Mouse (Mus musculus): Measurements from ENCODE around the gene Rtl6.

Gene Rtl6

DNA sequence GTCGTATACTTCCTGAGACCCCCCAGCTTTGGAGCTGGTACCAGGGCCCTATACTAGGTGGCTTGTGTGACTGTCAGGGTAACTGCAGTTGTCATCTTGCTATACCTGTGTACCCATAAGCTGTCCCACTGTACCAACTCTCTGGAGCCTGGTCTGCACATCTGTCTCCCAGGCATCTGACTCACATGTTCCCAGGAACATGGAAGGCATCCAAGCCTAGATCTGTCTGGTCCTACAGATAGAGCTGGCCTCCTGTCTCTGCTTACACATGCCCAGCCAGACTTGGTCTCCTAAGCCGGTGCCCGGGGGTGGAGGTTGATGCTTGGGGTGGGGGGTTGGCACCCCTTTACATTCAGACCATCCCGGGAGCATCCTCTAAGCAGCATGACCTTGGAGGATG lies 36.1 kb downstream of the Rtl6 start:
- H3K27me3 ChIP-seq (ENCODE audit: control insufficient read depth, insufficient read depth, low read length, poor library complexity, severe bottlenecking), result no peaks in the 10 kb centered on the region
- H3K36me3 ChIP-seq (ENCODE audit: control insufficient read depth, insufficient read depth, low read length, poor library complexity, severe bottlenecking), result no peaks in the 10 kb centered on the region
- DNase-seq (ENCODE audit: low read depth, low spot score), result no peak

DNA sequence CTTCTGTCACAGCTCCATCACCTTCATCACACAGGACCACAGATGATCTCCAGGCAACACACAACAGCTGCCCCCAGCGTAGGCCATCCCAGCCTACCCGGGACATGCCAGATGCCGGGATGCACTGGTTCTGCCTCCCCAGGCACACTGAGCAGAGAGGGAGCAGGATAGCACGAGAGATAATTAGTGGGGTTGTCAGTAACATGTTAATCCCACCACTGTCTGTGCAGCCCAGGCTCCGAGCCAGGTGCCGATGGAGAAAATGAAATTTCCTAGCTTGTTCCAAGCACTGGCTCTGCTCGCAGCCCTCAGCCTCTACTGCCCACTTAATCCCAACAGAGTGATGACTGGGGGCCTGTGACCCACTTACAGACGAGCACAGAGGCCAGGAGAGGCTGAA lies 39.1 kb downstream of the Rtl6 start:
- H3K36me3 ChIP-seq (ENCODE audit: control insufficient read depth, insufficient read depth, low read length, poor library complexity, severe bottlenecking), result no peaks in the 10 kb centered on the region
- no peak for DNase-seq (ENCODE audit: low read depth, low spot score)
- no peaks in the 10 kb centered on the region for H3K27me3 ChIP-seq (ENCODE audit: control insufficient read depth, insufficient read depth, low read length, poor library complexity, severe bottlenecking)

DNA sequence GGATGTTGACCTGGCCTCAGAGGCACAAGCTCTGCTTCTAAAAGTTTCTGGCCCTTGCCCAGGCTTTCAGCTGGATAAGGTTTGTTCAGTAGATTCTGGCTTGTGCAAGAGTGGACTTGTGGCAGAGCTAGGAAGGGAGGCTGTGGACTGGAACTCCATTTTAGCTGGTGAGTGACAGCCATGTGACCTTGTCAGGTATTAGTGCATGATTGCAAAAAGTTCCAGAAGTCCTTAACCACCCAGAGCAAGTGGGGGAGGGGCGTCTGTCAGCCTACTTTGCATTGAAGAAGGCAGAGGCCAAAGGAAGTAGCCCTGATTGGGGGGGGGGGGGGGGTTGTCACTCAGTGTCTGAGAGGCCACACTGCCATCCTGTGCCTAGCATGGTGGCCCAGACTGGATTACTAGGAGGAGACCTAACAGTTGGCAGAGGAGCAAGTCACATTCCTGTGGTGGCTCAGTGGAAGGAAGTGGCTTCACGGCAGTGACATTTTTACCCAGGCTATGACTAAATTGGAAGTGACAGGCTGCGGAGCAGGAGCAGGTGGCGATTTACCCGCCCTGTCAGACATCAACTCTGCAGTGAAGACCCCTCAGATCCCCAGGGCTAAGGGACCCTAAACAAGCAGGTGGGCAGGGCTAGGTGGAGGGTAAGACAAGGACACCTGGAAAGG lies 44.9 kb downstream of the Rtl6 start:
- DNase-seq (ENCODE audit: low read depth, low spot score), result peak; percentile 77
- no peaks in the 10 kb centered on the region for H3K36me3 ChIP-seq (ENCODE audit: control insufficient read depth, insufficient read depth, low read length, poor library complexity, severe bottlenecking)
- H3K27me3 ChIP-seq (ENCODE audit: control insufficient read depth, insufficient read depth, low read length, poor library complexity, severe bottlenecking), result no peaks in the 10 kb centered on the region

DNA sequence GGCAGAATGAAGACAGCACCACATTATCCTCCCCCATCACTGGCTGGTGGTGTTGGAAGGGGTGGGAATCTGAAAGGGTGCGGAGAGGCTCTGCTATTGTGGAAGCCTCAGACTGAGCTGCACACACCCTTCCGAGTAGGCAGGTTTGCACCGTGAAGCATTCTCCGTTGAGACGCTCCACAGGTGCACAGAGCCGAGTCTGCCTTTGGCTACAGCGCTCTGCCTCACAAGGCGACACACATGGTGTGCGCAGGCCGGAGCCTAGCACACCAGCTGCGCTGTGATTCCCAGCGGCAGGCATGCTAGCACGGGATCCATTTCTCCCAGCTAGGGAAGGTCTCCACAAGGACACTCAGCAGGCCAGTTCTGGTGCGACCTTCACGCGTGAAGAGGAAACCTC lies 47.6 kb downstream of the Rtl6 start:
- Histone ChIP-seq H3K27me3 (ENCODE audit: control insufficient read depth, insufficient read depth, low read length, poor library complexity, severe bottlenecking) (no peaks in the 10 kb centered on the region), H3K36me3 (ENCODE audit: control insufficient read depth, insufficient read depth, low read length, poor library complexity, severe bottlenecking) (no peaks in the 10 kb centered on the region)
- DNase-seq (ENCODE audit: low read depth, low spot score), result no peak

DNA sequence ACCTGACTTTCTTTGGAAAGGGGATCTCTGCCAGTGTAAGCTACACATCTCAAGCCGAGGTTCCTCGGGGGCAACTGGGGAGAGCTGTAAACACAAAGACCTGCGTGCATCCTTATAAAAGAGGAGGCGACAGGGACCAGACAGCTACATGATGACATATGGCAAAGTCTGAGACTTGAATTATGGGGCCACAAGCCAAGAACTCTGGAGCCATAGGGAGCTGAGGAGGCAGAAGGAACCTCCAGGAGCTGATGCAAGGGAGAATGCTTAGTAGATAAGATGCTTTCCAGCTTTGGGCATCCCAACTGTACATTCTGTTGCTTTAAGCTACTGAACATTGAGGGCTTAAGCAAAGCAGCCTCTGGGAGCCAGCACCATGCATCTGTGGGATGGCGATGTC lies 48.5 kb downstream of the Rtl6 start:
- Histone ChIP-seq H3K27me3 (ENCODE audit: control insufficient read depth, insufficient read depth, low read length, poor library complexity, severe bottlenecking) (no peaks in the 10 kb centered on the region), H3K36me3 (ENCODE audit: control insufficient read depth, insufficient read depth, low read length, poor library complexity, severe bottlenecking) (no peaks in the 10 kb centered on the region)
- DNase-seq (ENCODE audit: low read depth, low spot score), result no peak

DNA sequence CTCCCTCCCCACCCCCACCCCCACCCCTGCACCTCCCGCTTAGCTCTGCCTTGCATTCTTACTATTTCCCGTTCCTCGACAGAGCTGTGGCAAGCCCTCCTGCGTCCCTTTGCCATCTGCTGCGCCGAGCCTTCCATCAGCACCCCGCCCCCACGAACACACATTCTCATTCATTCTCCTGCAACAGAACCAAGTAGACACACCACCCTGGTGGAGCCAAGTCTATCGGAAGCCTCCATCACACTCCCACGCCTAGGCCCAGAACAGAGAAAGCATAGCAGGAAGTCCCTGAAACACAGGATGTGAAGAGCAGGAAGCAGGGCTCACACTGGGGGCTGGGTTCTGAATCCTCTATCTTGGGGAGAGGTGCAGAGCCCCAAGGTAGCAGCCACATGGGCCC lies 51.6 kb downstream of the Rtl6 start:
- no peak for DNase-seq (ENCODE audit: low read depth, low spot score)
- Histone ChIP-seq H3K27me3 (ENCODE audit: control insufficient read depth, insufficient read depth, low read length, poor library complexity, severe bottlenecking) (no peaks in the 10 kb centered on the region), H3K36me3 (ENCODE audit: control insufficient read depth, insufficient read depth, low read length, poor library complexity, severe bottlenecking) (no peaks in the 10 kb centered on the region)

DNA sequence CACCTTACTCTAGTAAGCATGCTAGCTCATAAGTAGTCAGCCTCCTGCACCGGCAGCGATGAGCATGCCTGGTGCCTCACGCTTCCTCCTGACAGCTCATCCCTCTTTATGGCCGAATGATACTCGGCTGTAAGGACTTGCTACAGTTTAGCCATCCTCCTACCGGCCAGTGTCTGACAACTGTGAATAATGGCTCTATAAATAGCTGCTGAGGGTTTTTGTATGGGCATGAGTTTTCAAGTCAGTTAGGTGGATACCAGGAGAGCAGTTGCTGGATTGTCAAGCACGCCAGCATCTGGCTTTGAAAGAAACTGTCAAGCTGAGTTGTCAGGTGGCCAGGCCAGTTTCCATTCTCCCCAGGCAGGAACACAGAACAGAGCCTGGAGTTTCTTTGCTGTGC lies 52.7 kb downstream of the Rtl6 start:
- H3K36me3 ChIP-seq (ENCODE audit: control insufficient read depth, insufficient read depth, low read length, poor library complexity, severe bottlenecking), result no peaks in the 10 kb centered on the region
- no peaks in the 10 kb centered on the region for H3K27me3 ChIP-seq (ENCODE audit: control insufficient read depth, insufficient read depth, low read length, poor library complexity, severe bottlenecking)
- DNase-seq (ENCODE audit: low read depth, low spot score), result no peak

Data from splenic B cell, adult 2 months (primary cell).